26 mouse cellular contexts compared by ENCODE assay signal in genomic region chr9:103626156-103626555, GRCm38 (mm10).
DNase-seq lines count a peak whose midpoint lies in the region; ATAC-seq and TF ChIP-seq lines count a peak whose summit lies in the region.
"Had no signal": no experiment of that assay in that cellular context is flagged by ENCODE, and none has a peak within 500 bp of the region (broad histone marks: within the 10 kb centered on the region; RNA-seq: fewer than 3 reads in every experiment).

No protein-coding gene starts in this region.

- H3K27ac ChIP-seq in heart, embryonic 12.5 days (ENCODE audit: poor library complexity, severe bottlenecking), result 0 out of 2 replicates have a peak overlapping the region, but pooled peaks have one; percentile 12
- no peak overlapping the region for H3K27ac ChIP-seq in heart, adult 2 months
- no peak overlapping the region for H3K27ac ChIP-seq in lung, postnatal 0 days (ENCODE audit: low read length)
- H3K27ac ChIP-seq: embryonic facial prominence, embryonic 12.5 days; embryonic facial prominence, embryonic 15.5 days; gastrocnemius, adult 2 months; heart, embryonic 15.5 days; hindbrain, embryonic 10.5 days; hindbrain, embryonic 13.5 days; intestine, embryonic 15.5 days had no signal

- no peak for DNase-seq in heart, adult 2 months
- DNase-seq in MN1 (ENCODE audit: low spot score), result peak; percentile 46
- peak; percentile 47 for DNase-seq in brain, adult 2 months (ENCODE audit: low read depth, low spot score)
- DNase-seq in testis, postnatal 10 days (ENCODE audit: low spot score), result no peak
- DNase-seq in lung, postnatal 0 days (ENCODE audit: low spot score), result no peak
- DNase-seq: adrenal gland, postnatal 10 days; adrenal gland, postnatal 36 days; cerebellum, adult 11-12 months; cerebellum, adult 8-10 months; cerebellum, postnatal 25 days; forebrain, postnatal 0 days; gastrocnemius, adult 2 months; gastrocnemius, postnatal 14 days; heart, postnatal 10 days; heart, postnatal 36 days had no signal

- H3K4me3 ChIP-seq in heart, embryonic 12.5 days, result no peak overlapping the region
- no peak overlapping the region for H3K4me3 ChIP-seq in heart, adult 2 months
- no peak overlapping the region for H3K4me3 ChIP-seq in lung, postnatal 0 days (ENCODE audit: low read depth, low read length)
- H3K4me3 ChIP-seq: embryonic facial prominence, embryonic 12.5 days; embryonic facial prominence, embryonic 15.5 days; gastrocnemius, adult 2 months; heart, embryonic 15.5 days; hindbrain, embryonic 10.5 days; hindbrain, embryonic 13.5 days; intestine, embryonic 15.5 days had no signal

- intact Hi-C loops in heart, adult 2 months (cut with DNase I), result no loop called here

- H3K9me3 ChIP-seq in heart, embryonic 12.5 days (replicated peaks), result no peaks in the 10 kb centered on the region
- no peaks in the 10 kb centered on the region for H3K9me3 ChIP-seq in lung, postnatal 0 days (ENCODE audit: low read length)
- H3K9me3 ChIP-seq: embryonic facial prominence, embryonic 12.5 days; embryonic facial prominence, embryonic 15.5 days; heart, embryonic 15.5 days; hindbrain, embryonic 10.5 days; hindbrain, embryonic 13.5 days; intestine, embryonic 15.5 days had no signal

- TF ChIP-seq POLR2A in heart, adult 2 months (IDR thresholded peaks at IDR 0.05; ENCODE audit: insufficient read depth, low read depth, low read length), result no peak

- H3K27me3 ChIP-seq in heart, embryonic 12.5 days (replicated peaks), result no peaks in the 10 kb centered on the region
- H3K27me3 ChIP-seq in heart, adult 2 months (ENCODE audit: control insufficient read depth, insufficient read depth, low read length), result no peaks in the 10 kb centered on the region
- no peaks in the 10 kb centered on the region for H3K27me3 ChIP-seq in lung, postnatal 0 days (replicated peaks; ENCODE audit: insufficient read depth, low read length)
- H3K27me3 ChIP-seq: embryonic facial prominence, embryonic 12.5 days; embryonic facial prominence, embryonic 15.5 days; heart, embryonic 15.5 days; intestine, embryonic 15.5 days; Patski had no signal

- H3K79me2 ChIP-seq in heart, adult 2 months (replicated peaks; ENCODE audit: control insufficient read depth, insufficient read depth, low read length), result no peaks in the 10 kb centered on the region

- WGBS in heart, embryonic 12.5 days, result 78% methylated on average over 4 of the region's 4 CpGs
- 85% methylated on average over 4 of the region's 4 CpGs for WGBS in heart, adult 2 months
- WGBS in lung, postnatal 0 days, result 82% methylated on average over 4 of the region's 4 CpGs

- H3K4me1 ChIP-seq in heart, embryonic 12.5 days (replicated peaks), result peaks cover 41% of the 10 kb centered on the region
- H3K4me1 ChIP-seq in heart, adult 2 months (ENCODE audit: control insufficient read depth, insufficient read depth, low read length), result no peaks in the 10 kb centered on the region
- H3K4me1 ChIP-seq in lung, postnatal 0 days (ENCODE audit: insufficient read depth, low read depth, low read length), result no peaks in the 10 kb centered on the region
- H3K4me1 ChIP-seq: embryonic facial prominence, embryonic 12.5 days; embryonic facial prominence, embryonic 15.5 days; intestine, embryonic 15.5 days had no signal

- 0 out of 2 replicates have a peak, but pooled peaks cover 4% of the 10 kb centered on the region for H3K36me3 ChIP-seq in heart, embryonic 12.5 days
- no peaks in the 10 kb centered on the region for H3K36me3 ChIP-seq in heart, adult 2 months (ENCODE audit: control insufficient read depth, insufficient read depth, low read length)
- H3K36me3 ChIP-seq in lung, postnatal 0 days (ENCODE audit: insufficient read depth, low read length), result no peaks in the 10 kb centered on the region
- H3K36me3 ChIP-seq: embryonic facial prominence, embryonic 12.5 days; embryonic facial prominence, embryonic 15.5 days; heart, embryonic 15.5 days; hindbrain, embryonic 10.5 days; hindbrain, embryonic 13.5 days; intestine, embryonic 15.5 days had no signal

- H3K4me2 ChIP-seq in heart, embryonic 12.5 days, result no peak overlapping the region
- no peak overlapping the region for H3K4me2 ChIP-seq in lung, postnatal 0 days (replicated peaks; ENCODE audit: low read depth, low read length)
- H3K4me2 ChIP-seq: embryonic facial prominence, embryonic 12.5 days; embryonic facial prominence, embryonic 15.5 days; heart, embryonic 11.5 days; heart, embryonic 15.5 days; hindbrain, embryonic 13.5 days; intestine, embryonic 15.5 days had no signal

- no peak for ATAC-seq in heart, embryonic 12.5 days (ENCODE audit: insufficient number of reproducible peaks, low FRiP score)
- ATAC-seq in lung, postnatal 0 days, result no peak
- ATAC-seq: forebrain, embryonic 14.5 days; forebrain, postnatal 0 days; hindbrain, embryonic 16.5 days; intestine, embryonic 15.5 days; Patski had no signal

- TF ChIP-seq EP300 in heart, adult 2 months (IDR thresholded peaks at IDR 0.05; ENCODE audit: insufficient read depth, low read depth, low read length), result no peak
- TF ChIP-seq EP300 in lung, postnatal 0 days (IDR thresholded peaks at IDR 0.05), result no peak

- no peak overlapping the region for H3K9ac ChIP-seq in heart, embryonic 12.5 days
- H3K9ac ChIP-seq in heart, adult 2 months (ENCODE audit: low read depth, low read length), result no peak overlapping the region
- H3K9ac ChIP-seq in lung, postnatal 0 days (replicated peaks; ENCODE audit: low read depth), result no peak overlapping the region
- H3K9ac ChIP-seq: embryonic facial prominence, embryonic 12.5 days; embryonic facial prominence, embryonic 15.5 days; forebrain, postnatal 0 days; heart, embryonic 15.5 days; hindbrain, embryonic 13.5 days; intestine, embryonic 15.5 days had no signal

- TF ChIP-seq CTCF in heart, adult 2 months (IDR thresholded peaks at IDR 0.05), result no peak
- no peak for TF ChIP-seq CTCF in lung, postnatal 0 days (IDR thresholded peaks at IDR 0.05)

Comparison
In these comparisons a context has a peak if more than half of its experiments do, and no peak if none do; other contexts are left out.
1. DNase-seq: peak in MN1 (single experiment) and brain, adult 2 months (single experiment); none in heart, adult 2 months (0 of 2), testis, postnatal 10 days (single experiment) and lung, postnatal 0 days (single experiment).